In the genomic region with DNA sequence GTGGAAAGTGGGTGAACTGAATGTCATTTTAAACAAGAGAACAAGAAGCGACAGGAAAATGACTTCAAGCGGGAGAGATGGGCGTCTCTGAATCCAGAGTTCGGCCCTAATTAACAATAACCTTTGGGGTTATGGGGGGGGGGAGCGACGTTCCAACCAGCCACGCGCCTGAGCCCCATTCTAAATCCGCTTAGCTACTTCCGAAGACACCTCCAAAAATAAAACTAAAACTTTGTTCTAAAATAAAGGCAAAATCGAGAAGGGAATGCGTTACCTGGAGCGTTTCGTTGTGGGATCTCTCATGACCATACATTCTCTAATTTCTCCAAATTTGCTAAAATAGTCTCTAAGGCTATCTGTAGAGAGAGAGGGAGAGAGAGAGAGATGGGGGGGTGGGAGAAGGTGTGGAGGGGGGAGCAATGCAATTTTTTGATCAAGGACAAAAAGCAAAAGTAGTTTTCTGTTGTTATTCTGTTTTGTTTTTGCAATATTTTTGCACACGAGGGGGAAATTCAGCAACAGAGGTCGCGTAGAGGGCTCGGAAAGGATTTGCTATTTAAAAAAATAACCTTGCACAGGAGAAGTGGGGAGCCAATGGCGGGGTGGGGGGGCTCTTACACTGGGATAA, we compare ENCODE assay signal across 8 mouse cellular contexts. TPM values are rescaled to one million over a fixed set of nuclear protein-coding genes. Genes with fewer than 3 reads are reported as not detected.
DNase-seq lines count a peak whose midpoint lies in the region; ATAC-seq and TF ChIP-seq lines count a peak whose summit lies in the region.

No protein-coding gene starts in this region.

- H3K27me3 ChIP-seq in erythroblast, embryonic 14.5 days (ENCODE audit: control insufficient read depth) = no peaks in the 10 kb centered on the region
- no peaks in the 10 kb centered on the region for H3K27me3 ChIP-seq in CH12.LX (replicated peaks)
- no peaks in the 10 kb centered on the region for H3K27me3 ChIP-seq in heart, embryonic 16.5 days (ENCODE audit: control insufficient read depth, insufficient read depth, low read length)
- no peaks in the 10 kb centered on the region for H3K27me3 ChIP-seq in liver, embryonic 15.5 days

- peak; percentile 15 for DNase-seq in CH12.LX (ENCODE audit: extremely low read depth)
- DNase-seq in thymus, postnatal 4 days = peak; percentile 51
- no peak for DNase-seq in gastrocnemius, postnatal 36 days

- TF ChIP-seq CTCF in CH12.LX (conservative IDR thresholded peaks at IDR 0.05 in 1 of 2, IDR thresholded peaks at IDR 0.05 in 1 of 2; ENCODE audit: low read depth in 2 of 2, low read length in 2 of 2) = no peak

- TF ChIP-seq POLR2A in CH12.LX (IDR thresholded peaks at IDR 0.05; ENCODE audit: low read depth, low read length) = no peak

- no peaks in the 10 kb centered on the region for H3K9me3 ChIP-seq in erythroblast, embryonic 14.5 days (ENCODE audit: control insufficient read depth, low read length)
- no peaks in the 10 kb centered on the region for H3K9me3 ChIP-seq in CH12.LX (replicated peaks; ENCODE audit: low read length)
- H3K9me3 ChIP-seq in heart, embryonic 16.5 days (replicated peaks; ENCODE audit: control insufficient read depth, low read length) = no peaks in the 10 kb centered on the region
- no peaks in the 10 kb centered on the region for H3K9me3 ChIP-seq in liver, embryonic 15.5 days (replicated peaks)

- no peak for ATAC-seq in erythroblast, adult 5-6 weeks (replicated peaks; ENCODE audit: low FRiP score, poor library complexity, severe bottlenecking)
- no peak for ATAC-seq in heart, embryonic 16.5 days (replicated peaks; ENCODE audit: extremely low read depth, insufficient read depth, low FRiP score)
- no peak for ATAC-seq in liver, embryonic 15.5 days (ENCODE audit: insufficient read depth)
- no peak for ATAC-seq in activated CD4-positive, CD25-positive, alpha-beta regulatory T cell, adult 4 months

- TF ChIP-seq RAD21 in CH12.LX (IDR thresholded peaks at IDR 0.05; ENCODE audit: low read depth, low read length) = no peak

- H3K4me3 ChIP-seq in erythroblast, embryonic 14.5 days (replicated peaks) = peak overlapping the region; percentile 91
- H3K4me3 ChIP-seq in CH12.LX (replicated peaks in 1 of 3; ENCODE audit: low read depth in 2 of 3, low read length in 2 of 3, poor library complexity in 1 of 3) = peak overlapping the region; percentile 86 to 96 (median 95)
- peak overlapping the region; percentile 80 for H3K4me3 ChIP-seq in heart, embryonic 16.5 days (ENCODE audit: low read length)
- peak overlapping the region; percentile 95 for H3K4me3 ChIP-seq in liver, embryonic 15.5 days (replicated peaks)

- dilution Hi-C loops in CH12.LX (cut with MboI; ENCODE audit: extremely low pct_ligation_motif_present, extremely low pct_unique_long_range_greater_than_20kb, low sequenced_read_pairs) = no loop called here

- H3K4me1 ChIP-seq in erythroblast, embryonic 14.5 days (ENCODE audit: control insufficient read depth) = peaks cover 43% of the 10 kb centered on the region
- H3K4me1 ChIP-seq in CH12.LX (ENCODE audit: control insufficient read depth in 1 of 2, insufficient read depth in 2 of 2) = peaks cover 0 to 52% of the 10 kb centered on the region in 2 experiments; a peak in 2 of 4 replicates
- peaks cover 23% of the 10 kb centered on the region for H3K4me1 ChIP-seq in heart, embryonic 16.5 days (ENCODE audit: control insufficient read depth, insufficient read depth, low read length)
- H3K4me1 ChIP-seq in liver, embryonic 15.5 days (replicated peaks) = peaks cover 47% of the 10 kb centered on the region

- H3K36me3 ChIP-seq in erythroblast, embryonic 14.5 days (ENCODE audit: control insufficient read depth) = peaks cover under 1% of the 10 kb centered on the region
- H3K36me3 ChIP-seq in CH12.LX (replicated peaks in 1 of 2; ENCODE audit: control insufficient read depth in 1 of 2, insufficient read depth in 1 of 2, low read length in 1 of 2) = peaks cover 3 to 29% of the 10 kb centered on the region in 2 experiments
- H3K36me3 ChIP-seq in heart, embryonic 16.5 days (ENCODE audit: control insufficient read depth, insufficient read depth) = peaks cover 2% of the 10 kb centered on the region
- peaks cover 5% of the 10 kb centered on the region for H3K36me3 ChIP-seq in liver, embryonic 15.5 days (replicated peaks)

- intact Hi-C loops in gastrocnemius, postnatal 36 days (cut with DNase I) = loop anchor here (5.0 kb wide), 1 partner anchor 60 kb away; no protein-coding TSS in a partner anchor

- peaks cover 40% of the 10 kb centered on the region for H3K79me2 ChIP-seq in CH12.LX (replicated peaks; ENCODE audit: control insufficient read depth, extremely low read depth, insufficient read depth, poor library complexity, severe bottlenecking)

- under 1% methylated on average over 19 of the region's 19 CpGs for WGBS in heart, embryonic 16.5 days
- WGBS in liver, embryonic 15.5 days (ENCODE audit: insufficient replicate concordance) = under 1% methylated on average over 19 of the region's 19 CpGs

- TF ChIP-seq EP300 in CH12.LX (IDR thresholded peaks at IDR 0.05; ENCODE audit: low read length) = 0 out of 2 replicates have a peak, but pooled peaks have one; percentile 30

- H3K9ac ChIP-seq in CH12.LX (ENCODE audit: insufficient read depth, low read depth) = peak overlapping the region; percentile 95
- H3K9ac ChIP-seq in heart, embryonic 16.5 days (ENCODE audit: low read length) = peak overlapping the region; percentile 96
- peak overlapping the region; percentile 95 for H3K9ac ChIP-seq in liver, embryonic 15.5 days

- peak overlapping the region; percentile 92 for H3K4me2 ChIP-seq in CH12.LX (ENCODE audit: insufficient read depth, low read depth, poor library complexity, severe bottlenecking)
- H3K4me2 ChIP-seq in heart, embryonic 16.5 days (ENCODE audit: low read depth, low read length) = peak overlapping the region; percentile 80
- peak overlapping the region; percentile 100 for H3K4me2 ChIP-seq in liver, embryonic 15.5 days

- H3K27ac ChIP-seq in CH12.LX (ENCODE audit: insufficient read depth, low read depth) = no peak overlapping the region
- peak overlapping the region; percentile 95 for H3K27ac ChIP-seq in heart, embryonic 16.5 days (ENCODE audit: low read length)
- H3K27ac ChIP-seq in liver, embryonic 15.5 days (replicated peaks) = peak overlapping the region; percentile 92

- in situ Hi-C loops in CH12.LX (cut with MboI; ENCODE audit: low pct_ligation_motif_present, low pct_unique_long_range_greater_than_20kb, low sequenced_read_pairs) = no loop called here

TF ChIP-seq in CH12.LX, 34 proteins besides CTCF, POLR2A, EP300 and RAD21:
- peak; percentile 77 for TF ChIP-seq CHD1 (IDR thresholded peaks at IDR 0.05; ENCODE audit: low read depth, low read length)
- TF ChIP-seq MAZ (IDR thresholded peaks at IDR 0.05; ENCODE audit: low read depth, low read length) = peak; percentile 52; the same call in 1 of the 2 replicates
- no peak for TF ChIP-seq BHLHE40 (IDR thresholded peaks at IDR 0.05; ENCODE audit: low read depth, low read length)
- TF ChIP-seq MAFK (IDR thresholded peaks at IDR 0.05; ENCODE audit: insufficient replicate concordance, low read length) = no peak
- 0 out of 2 replicates have a peak, but pooled peaks have one; percentile 6 for TF ChIP-seq TCF12 (IDR thresholded peaks at IDR 0.05; ENCODE audit: low read depth, low read length)
- TF ChIP-seq SIN3A (IDR thresholded peaks at IDR 0.05; ENCODE audit: low read length) = 0 out of 2 replicates have a peak, but pooled peaks have one; percentile 40
- peak; percentile 20; the same call in 1 of the 2 replicates for TF ChIP-seq ZNF384 (IDR thresholded peaks at IDR 0.05; ENCODE audit: low read depth, low read length)
- TF ChIP-seq ELF1 (IDR thresholded peaks at IDR 0.05; ENCODE audit: low read depth, low read length) = no peak
- TF ChIP-seq ZC3H11A (IDR thresholded peaks at IDR 0.05; ENCODE audit: low read depth, low read length) = no peak

RNA-seq across cellular contexts. Expression of gene Msi2, which starts 1.2 kb away (rescaled TPM):
- polyA plus RNA-seq in erythroblast, embryonic 14.5 days (2012) = 0.41 and 0.45 TPM in 2 replicates
- 6.5 and 10.2 TPM in 2 replicates for total RNA-seq in erythroblast, adult 5-6 weeks (2015; ENCODE audit: low replicate concordance)
- total RNA-seq in erythroblast, adult 5-6 weeks (2017; ENCODE audit: low replicate concordance) = 8.6 and 13.9 TPM in 2 replicates
- total RNA-seq in CH12.LX (2012; rRNA removed) = 46.3 and 52.6 TPM in 2 replicates
- 73.1 and 76.2 TPM in 2 replicates for total RNA-seq in CH12.LX (2014; rRNA removed)
- 33.7 and 40.3 TPM in 2 replicates for polyA plus RNA-seq in CH12.LX (2012; ENCODE audit: insufficient read length, low read depth)
- 20.3 and 20.6 TPM in 2 replicates for polyA plus RNA-seq in heart, embryonic 16.5 days (2015; fragmentation: Nextera tagmentation; extraction: Ambion mirVana)
- 2.9 and 3.1 TPM in 2 replicates for polyA plus RNA-seq in liver, embryonic 15.5 days (2015; fragmentation: Nextera tagmentation; extraction: Ambion mirVana)
- polyA plus RNA-seq in activated CD4-positive, CD25-positive, alpha-beta regulatory T cell, adult 4 months (2017; shearing (Covaris generic)) = 10 to 100 TPM; 21.6 to 25.6 TPM
- total RNA-seq in gastrocnemius, postnatal 36 days (2021) = 100 to 1,000 TPM; 178 to 179 TPM

Comparison
In these comparisons a context has a peak if more than half of its experiments do, and no peak if none do; other contexts are left out.
1. DNase-seq: peak in CH12.LX (single experiment) and thymus, postnatal 4 days (single experiment); none in gastrocnemius, postnatal 36 days (0 of 2).
2. Peak in every context shown above with its lines, with median percentiles within 50 percentile points of each other: H3K4me3 ChIP-seq, H3K4me2 ChIP-seq and H3K9ac ChIP-seq.